Mouse (Mus musculus) hindbrain, embryonic 10.5 days (tissue): Measurements from ENCODE around the gene Tmem132c. TPM values are rescaled to one million over a fixed set of nuclear protein-coding genes. Genes with fewer than 3 reads are reported as not detected.
A peak's percentile ranks its signal among the peaks of the same experiment; 100 is the strongest.

Experiments
- DNase-seq: peaks from one replicate; pipeline ENCODE4 v3.0.0-alpha.2; 2017; ENCODE audit warnings: low spot score
- H3K27ac ChIP-seq: fragments of 300-500 bp; sonication (generic); 2 replicates; pipeline ENCODE4 v1.5.1; 2016; ENCODE audit warnings: mild to moderate bottlenecking, moderate library complexity
- H3K27me3 ChIP-seq: fragments of 300-500 bp; sonication (generic); 2 replicates; pipeline ENCODE4 v1.6.1; 2016; ENCODE audit warnings: mild to moderate bottlenecking; ENCODE audit not compliant: poor library complexity, insufficient read depth, severe bottlenecking
- H3K36me3 ChIP-seq: fragments of 300-500 bp; sonication (generic); 2 replicates; pipeline ENCODE4 v1.6.1; 2016; ENCODE audit warnings: mild to moderate bottlenecking, moderate library complexity
- H3K4me1 ChIP-seq: fragments of 300-500 bp; sonication (generic); replicated peaks from 2 replicates; pipeline ENCODE4 v1.6.1; 2016; ENCODE audit warnings: mild to moderate bottlenecking
- H3K4me3 ChIP-seq: fragments of 300-500 bp; sonication (generic); 2 replicates; pipeline ENCODE4 v1.5.1; 2016; ENCODE audit warnings: mild to moderate bottlenecking, moderate library complexity
- H3K9me3 ChIP-seq: fragments of 300-500 bp; sonication (generic); 2 replicates; pipeline ENCODE4 v1.6.1; 2016; ENCODE audit warnings: mild to moderate bottlenecking, moderate library complexity
- WGBS: fragments of 180-500 bp; shearing (Covaris S2); methylation state at CpG from one replicate; pipeline ENCODE4 v1.1.7; 2016; 5-methylcytosine and 5-hydroxymethylcytosine counted together
- polyA plus RNA-seq: library from polyadenylated mRNA; unstranded; fragments of >200 nt; fragmentation: Nextera tagmentation; extraction: Ambion mirVana; gene quantifications from 2 replicates; pipeline ENCODE4 v1.2.1, GENCODE M21; 2016

Tmem132c gene
- polyA plus RNA-seq, 1 experiment from 2014 or later, result 24.0 TPM

- peaks cover 13% of the 10 kb centered on the region for H3K9me3 ChIP-seq
- WGBS, result 92% methylated on average over 5 of the region's 5 CpGs
These were observed 149.6 kb downstream of the Tmem132c start for GRCm38 (mm10) chr5:127391187-127391586.

GRCm38 (mm10) chr5:127396889-127397288 lies 155.3 kb downstream of the Tmem132c start:
- DNase-seq, result no peak
- peaks cover 27% of the 10 kb centered on the region for H3K4me1 ChIP-seq
- H3K27me3 ChIP-seq, result no peaks in the 10 kb centered on the region
- no peak overlapping the region for H3K4me3 ChIP-seq
- no peak overlapping the region for H3K27ac ChIP-seq
- WGBS, result 85% methylated on average over 9 of the region's 9 CpGs
- no peaks in the 10 kb centered on the region for H3K36me3 ChIP-seq
- no peaks in the 10 kb centered on the region for H3K9me3 ChIP-seq

More at GRCm38 (mm10) chr5:127391187-127391586, 149.6 kb downstream of the Tmem132c start:
- Histone ChIP-seq H3K27me3 (no peaks in the 10 kb centered on the region), H3K27ac (no peak overlapping the region), H3K36me3 (no peaks in the 10 kb centered on the region), H3K4me1 (no peaks in the 10 kb centered on the region), H3K4me3 (no peak overlapping the region)
- DNase-seq, result no peak

- Histone ChIP-seq H3K27me3 (no peaks in the 10 kb centered on the region), H3K27ac (peak overlapping the region; percentile 66; the same call in 1 of the 2 replicates), H3K9me3 (no peaks in the 10 kb centered on the region), H3K4me1 (peaks cover 27% of the 10 kb centered on the region), H3K4me3 (0 out of 2 replicates have a peak overlapping the region, but pooled peaks have one; percentile 16), H3K36me3 (0 out of 2 replicates have a peak, but pooled peaks cover 9% of the 10 kb centered on the region)
- WGBS, result 12% methylated on average over 7 of the region's 7 CpGs
- DNase-seq, result peak; percentile 43
These were observed 156.4 kb downstream of the Tmem132c start for GRCm38 (mm10) chr5:127398010-127398409.

- DNase-seq, result peak; percentile 42
These were observed 163.9 kb downstream of the Tmem132c start for GRCm38 (mm10) chr5:127405391-127406000.

GRCm38 (mm10) chr5:127406014-127406655 lies 164.5 kb downstream of the Tmem132c start:
- Histone ChIP-seq H3K27ac (peak overlapping the region; percentile 72; the same call in 1 of the 2 replicates), H3K36me3 (0 out of 2 replicates have a peak, but pooled peaks cover 10% of the 10 kb centered on the region), H3K4me3 (no peak overlapping the region), H3K4me1 (peaks cover 27% of the 10 kb centered on the region), H3K27me3 (no peaks in the 10 kb centered on the region), H3K9me3 (peaks cover 5% of the 10 kb centered on the region; the same call in 1 of the 2 replicates)
- 26% methylated on average over 9 of the region's 9 CpGs for WGBS
- peak; percentile 63 for DNase-seq

More at GRCm38 (mm10) chr5:127405391-127406000, 163.9 kb downstream of the Tmem132c start:
- Histone ChIP-seq H3K4me3 (no peak overlapping the region), H3K4me1 (peaks cover 27% of the 10 kb centered on the region), H3K27me3 (no peaks in the 10 kb centered on the region), H3K36me3 (0 out of 2 replicates have a peak, but pooled peaks cover 10% of the 10 kb centered on the region), H3K27ac (peak overlapping the region; percentile 72), H3K9me3 (peaks cover 5% of the 10 kb centered on the region; the same call in 1 of the 2 replicates)
- WGBS, result 40% methylated on average over 18 of the region's 18 CpGs

GRCm38 (mm10) chr5:127416536-127416935 lies 174.9 kb downstream of the Tmem132c start:
- Histone ChIP-seq H3K4me1 (no peaks in the 10 kb centered on the region), H3K27me3 (no peaks in the 10 kb centered on the region), H3K36me3 (no peaks in the 10 kb centered on the region), H3K27ac (no peak overlapping the region), H3K9me3 (0 out of 2 replicates have a peak, but pooled peaks cover 4% of the 10 kb centered on the region), H3K4me3 (no peak overlapping the region)
- WGBS, result 75% methylated on average over 7 of the region's 7 CpGs
- DNase-seq, result no peak

GRCm38 (mm10) chr5:127423936-127424335 lies 182.3 kb downstream of the Tmem132c start:
- no peaks in the 10 kb centered on the region for H3K36me3 ChIP-seq
- H3K27ac ChIP-seq, result no peak overlapping the region
- H3K4me1 ChIP-seq, result no peaks in the 10 kb centered on the region
- no peak for DNase-seq
- no peaks in the 10 kb centered on the region for H3K27me3 ChIP-seq
- no peaks in the 10 kb centered on the region for H3K9me3 ChIP-seq
- no peak overlapping the region for H3K4me3 ChIP-seq

- no peaks in the 10 kb centered on the region for H3K36me3 ChIP-seq
- 70% methylated on average over 10 of the region's 10 CpGs for WGBS
- no peaks in the 10 kb centered on the region for H3K4me1 ChIP-seq
- H3K9me3 ChIP-seq, result no peaks in the 10 kb centered on the region
- H3K4me3 ChIP-seq, result no peak overlapping the region
- DNase-seq, result no peak
- no peaks in the 10 kb centered on the region for H3K27me3 ChIP-seq
- H3K27ac ChIP-seq, result no peak overlapping the region
These were observed 187.5 kb downstream of the Tmem132c start for GRCm38 (mm10) chr5:127429124-127429523.

- Histone ChIP-seq H3K9me3 (no peaks in the 10 kb centered on the region), H3K36me3 (no peaks in the 10 kb centered on the region), H3K4me1 (no peaks in the 10 kb centered on the region), H3K27me3 (no peaks in the 10 kb centered on the region), H3K4me3 (no peak overlapping the region), H3K27ac (no peak overlapping the region)
- DNase-seq, result no peak
- 83% methylated on average over 9 of the region's 9 CpGs for WGBS
These were observed 190.0 kb downstream of the Tmem132c start for GRCm38 (mm10) chr5:127431561-127431960.

GRCm38 (mm10) chr5:127436836-127437235 lies 195.2 kb downstream of the Tmem132c start:
- H3K27ac ChIP-seq, result no peak overlapping the region
- H3K27me3 ChIP-seq, result no peaks in the 10 kb centered on the region
- no peak for DNase-seq
- H3K4me1 ChIP-seq, result peaks cover 3% of the 10 kb centered on the region
- peaks cover 8% of the 10 kb centered on the region; the same call in 1 of the 2 replicates for H3K9me3 ChIP-seq
- 96% methylated on average over 5 of the region's 5 CpGs for WGBS
- no peaks in the 10 kb centered on the region for H3K36me3 ChIP-seq
- no peak overlapping the region for H3K4me3 ChIP-seq

GRCm38 (mm10) chr5:127438639-127439038 lies 197.0 kb downstream of the Tmem132c start:
- WGBS, result 89% methylated on average over 4 of the region's 4 CpGs
- Histone ChIP-seq H3K4me1 (peaks cover 10% of the 10 kb centered on the region), H3K36me3 (no peaks in the 10 kb centered on the region), H3K9me3 (peaks cover 8% of the 10 kb centered on the region; the same call in 1 of the 2 replicates), H3K27ac (no peak overlapping the region), H3K4me3 (no peak overlapping the region), H3K27me3 (no peaks in the 10 kb centered on the region)
- DNase-seq, result no peak

GRCm38 (mm10) chr5:127441963-127442362 lies 200.4 kb downstream of the Tmem132c start:
- Histone ChIP-seq H3K27ac (no peak overlapping the region), H3K9me3 (peaks cover 8% of the 10 kb centered on the region; the same call in 1 of the 2 replicates), H3K27me3 (no peaks in the 10 kb centered on the region), H3K4me3 (no peak overlapping the region), H3K4me1 (peaks cover 10% of the 10 kb centered on the region), H3K36me3 (no peaks in the 10 kb centered on the region)
- WGBS, result 61% methylated on average over 10 of the region's 10 CpGs
- DNase-seq, result no peak

- DNase-seq, result peak; percentile 20
- no peak overlapping the region for H3K27ac ChIP-seq
- WGBS, result 29% methylated on average over 4 of the region's 4 CpGs
- H3K4me3 ChIP-seq, result no peak overlapping the region
- peaks cover 8% of the 10 kb centered on the region; the same call in 1 of the 2 replicates for H3K9me3 ChIP-seq
- 0 out of 2 replicates have a peak, but pooled peaks cover 7% of the 10 kb centered on the region for H3K4me1 ChIP-seq
- no peaks in the 10 kb centered on the region for H3K27me3 ChIP-seq
- no peaks in the 10 kb centered on the region for H3K36me3 ChIP-seq
These were observed 212.0 kb downstream of the Tmem132c start for GRCm38 (mm10) chr5:127453580-127453979.
